Mouse (Mus musculus): ENCODE measurements around the gene Irx4. TPM values are rescaled to one million over a fixed set of nuclear protein-coding genes. Genes with fewer than 3 reads are reported as not detected.

Gene Irx4
- not detected for total RNA-seq (2021)

DNA sequence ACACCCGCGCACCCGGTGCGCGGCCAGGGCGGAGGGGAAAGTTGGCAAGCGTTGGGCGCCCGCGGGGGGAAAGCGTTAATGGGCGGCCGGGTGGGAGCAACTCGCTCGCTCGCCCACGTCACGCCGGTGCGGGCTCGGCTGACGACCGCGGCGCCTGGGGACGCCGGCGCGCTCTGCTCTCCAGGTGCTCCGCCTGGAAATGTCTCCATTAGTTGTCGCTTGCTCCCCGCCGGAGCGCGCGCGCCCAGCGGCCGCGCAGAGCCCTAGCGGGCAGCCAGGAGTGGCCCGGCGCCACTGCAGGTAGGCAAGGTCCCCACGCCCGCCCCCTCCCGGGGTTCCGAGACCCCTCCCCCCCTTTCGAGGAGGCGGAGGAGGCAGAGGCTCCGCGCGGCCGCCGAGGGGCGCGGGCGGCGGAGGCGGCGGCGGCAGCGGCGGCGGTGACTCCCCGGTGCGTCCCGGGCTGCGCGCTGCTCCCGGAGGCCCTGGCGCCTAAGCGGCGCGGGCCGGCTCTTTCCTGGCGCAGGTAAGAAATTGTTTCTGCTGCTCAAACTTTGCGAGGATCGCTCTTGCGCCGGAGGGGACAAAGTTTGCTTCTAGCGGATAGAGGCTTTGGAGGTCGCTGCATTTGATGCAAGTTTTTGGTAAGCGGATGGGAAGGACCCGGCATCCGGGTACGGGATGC lies at the start of gene Irx4:
TSS of gene Irx4 (plus strand) at position 126 of the 682 bp plus-strand sequence.
- DNase-seq = no peak

DNA sequence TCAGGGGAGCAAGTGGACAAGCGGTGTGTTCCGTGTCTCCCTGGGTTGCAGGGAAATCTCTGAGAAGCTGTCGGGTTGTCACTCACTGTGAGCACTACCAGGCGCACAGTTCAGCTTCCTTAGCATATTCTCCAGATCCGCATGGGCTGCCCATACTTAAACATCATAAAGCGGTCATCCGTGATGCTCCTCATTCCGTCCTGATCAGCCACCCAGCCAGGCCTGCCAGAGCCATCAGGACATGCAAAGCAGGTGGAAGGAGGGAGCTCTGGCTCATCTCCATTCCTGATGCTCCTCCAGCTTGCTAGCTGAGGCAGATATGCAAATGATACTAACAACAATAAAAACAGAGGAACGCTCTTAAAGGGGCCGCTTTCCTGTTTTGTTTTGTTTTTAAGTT lies 46.0 kb upstream of the Irx4 start:
- no peak for DNase-seq

- no peak for DNase-seq
Observed at GRCm38 (mm10) chr13:73236461-73236860, 23.8 kb upstream of the Irx4 start.

- no peak for DNase-seq
Observed at GRCm38 (mm10) chr13:73239191-73239746, 21.0 kb upstream of the Irx4 start.

DNA sequence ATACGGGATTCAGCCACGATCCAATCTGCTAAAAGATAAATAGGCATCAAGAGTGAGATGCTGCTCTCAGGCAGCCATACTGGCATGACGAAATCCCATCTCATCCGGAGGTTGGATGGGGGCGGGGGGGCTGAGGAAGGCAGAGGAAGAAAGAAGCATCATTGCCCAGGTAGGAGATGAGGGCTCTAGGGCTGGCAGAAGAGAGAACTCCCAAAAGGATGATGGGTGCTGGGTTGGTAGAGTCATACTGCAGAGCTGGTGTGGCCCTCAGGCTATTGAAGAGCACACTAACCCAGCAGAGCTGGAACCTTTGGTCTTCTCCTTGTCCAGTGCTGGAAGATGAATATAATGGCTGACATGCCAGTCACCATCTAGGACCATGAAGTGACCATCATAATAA lies 17.7 kb upstream of the Irx4 start:
- no peak for DNase-seq

DNA sequence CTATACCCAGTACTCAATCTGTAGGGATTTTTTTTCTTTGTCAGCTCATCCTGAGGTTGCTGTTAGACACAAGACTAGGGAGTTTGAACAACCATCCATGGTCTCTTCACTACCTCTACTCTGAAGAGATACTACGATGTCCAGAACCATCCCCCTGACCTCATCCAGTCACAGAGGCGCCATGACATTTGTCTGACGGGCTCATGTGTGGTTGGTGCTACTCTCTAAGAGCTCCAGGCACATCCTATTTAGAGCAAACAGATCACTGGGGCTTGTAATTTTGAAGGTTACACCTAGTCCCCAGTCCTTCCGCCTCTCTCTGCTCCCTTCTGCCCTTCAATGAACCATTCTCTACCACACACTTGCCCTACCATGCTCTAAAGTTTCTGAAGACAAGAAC lies 13.3 kb upstream of the Irx4 start:
- no peak for DNase-seq

GRCm38 (mm10) chr13:73251222-73251621 lies 9.1 kb upstream of the Irx4 start:
- no peak for DNase-seq

GRCm38 (mm10) chr13:73252022-73252421 lies 8.3 kb upstream of the Irx4 start:
- no peak for DNase-seq

DNA sequence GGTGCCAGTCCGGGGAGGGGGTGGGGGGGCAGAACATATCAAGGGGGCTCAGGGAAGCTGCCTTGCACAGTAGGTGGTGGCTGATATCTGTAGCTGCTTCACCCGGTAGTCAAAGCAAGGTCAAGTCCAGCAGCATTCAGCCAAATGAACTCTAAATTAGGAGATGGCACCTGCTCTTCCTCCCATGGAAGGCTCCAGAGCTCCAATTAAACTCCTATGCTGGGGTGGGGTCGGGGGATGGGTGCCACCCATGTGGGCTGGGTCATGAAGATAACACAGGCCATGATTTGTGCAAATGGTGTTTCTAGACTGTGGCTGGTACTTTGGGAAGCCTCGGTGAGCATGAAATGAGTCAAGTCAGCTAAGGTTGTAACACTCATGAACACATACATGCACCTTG lies 1.9 kb upstream of the Irx4 start:
- no peak for DNase-seq

DNA sequence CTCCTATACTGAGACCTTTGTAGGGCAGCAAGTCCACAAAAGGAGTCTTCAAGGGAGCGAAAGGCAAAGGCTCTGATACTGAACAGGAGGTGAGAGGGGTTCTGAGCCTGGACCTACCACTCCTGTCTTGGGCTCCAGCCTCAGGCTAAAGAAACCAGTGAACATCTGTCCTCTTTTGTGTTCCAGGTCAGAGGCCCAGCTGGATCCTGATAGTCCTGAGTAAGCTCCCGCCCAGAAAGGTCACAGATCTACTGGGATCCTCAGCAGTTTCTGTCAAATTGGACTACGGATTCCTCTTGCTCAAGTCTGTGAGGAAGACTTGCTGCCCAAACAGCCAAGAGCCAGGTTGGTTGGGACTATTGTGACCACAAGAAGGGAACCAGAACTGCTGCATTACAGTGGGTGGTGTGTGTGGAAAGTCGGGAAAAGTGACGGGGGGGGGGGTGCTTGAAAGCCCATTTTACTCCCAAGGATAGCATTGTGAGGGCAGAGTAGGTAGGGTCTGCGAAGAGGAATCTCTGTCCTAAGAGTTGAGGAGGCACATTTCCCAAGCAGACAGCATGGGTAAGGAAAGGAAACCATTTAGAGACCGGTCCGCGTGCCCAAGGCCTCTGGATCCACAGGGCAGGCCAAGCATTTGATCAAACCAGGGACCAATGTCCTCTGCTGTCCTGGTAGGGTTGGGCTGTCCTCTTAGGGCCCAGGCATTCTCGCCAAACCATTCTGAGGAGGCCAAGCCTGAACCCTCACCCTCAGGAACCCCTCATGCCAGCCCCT lies 514 bp upstream of the Irx4 start:
- DNase-seq = no peak

DNA sequence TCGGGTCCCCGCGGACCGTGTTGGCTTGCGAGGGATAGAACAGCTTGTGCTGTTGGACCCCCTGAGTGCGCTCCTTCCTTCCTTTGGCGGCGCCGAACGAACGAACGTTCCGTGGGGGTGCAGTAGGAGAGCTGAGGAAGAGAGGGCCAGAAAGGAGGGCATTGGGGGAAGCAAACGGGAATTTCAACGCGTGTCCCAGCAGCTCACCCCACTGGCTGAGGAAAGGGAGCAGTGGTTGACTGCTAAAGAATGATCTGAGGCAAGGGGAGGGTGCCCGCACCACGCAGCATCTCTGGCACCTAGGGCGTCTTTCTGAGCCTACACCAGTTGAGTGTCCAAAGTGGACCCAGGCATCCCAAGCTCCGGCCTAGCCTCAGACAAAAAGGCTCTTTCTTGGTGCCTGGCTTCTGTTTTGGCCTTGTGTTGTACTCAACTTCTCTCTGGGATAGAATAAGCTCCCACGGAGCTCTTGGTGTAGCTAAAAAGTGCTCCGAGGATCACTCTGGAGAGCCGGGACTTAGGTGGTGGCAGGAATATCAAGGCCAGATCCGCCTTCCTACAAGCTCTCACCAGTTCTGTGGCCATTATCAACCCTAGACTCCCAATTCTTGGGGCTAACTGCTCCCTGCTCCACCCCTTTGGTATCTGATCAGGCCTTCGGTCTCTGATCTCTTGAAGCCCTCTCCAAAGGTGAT lies 904 bp downstream of the Irx4 start:
- no peak for DNase-seq

- no peak for DNase-seq
Observed at GRCm38 (mm10) chr13:73261881-73262280, 1.6 kb downstream of the Irx4 start.

- DNase-seq = no peak
Observed at GRCm38 (mm10) chr13:73262336-73263127, 2.3 kb downstream of the Irx4 start.

GRCm38 (mm10) chr13:73263128-73263971 lies 3.1 kb downstream of the Irx4 start:
- DNase-seq = no peak

DNA sequence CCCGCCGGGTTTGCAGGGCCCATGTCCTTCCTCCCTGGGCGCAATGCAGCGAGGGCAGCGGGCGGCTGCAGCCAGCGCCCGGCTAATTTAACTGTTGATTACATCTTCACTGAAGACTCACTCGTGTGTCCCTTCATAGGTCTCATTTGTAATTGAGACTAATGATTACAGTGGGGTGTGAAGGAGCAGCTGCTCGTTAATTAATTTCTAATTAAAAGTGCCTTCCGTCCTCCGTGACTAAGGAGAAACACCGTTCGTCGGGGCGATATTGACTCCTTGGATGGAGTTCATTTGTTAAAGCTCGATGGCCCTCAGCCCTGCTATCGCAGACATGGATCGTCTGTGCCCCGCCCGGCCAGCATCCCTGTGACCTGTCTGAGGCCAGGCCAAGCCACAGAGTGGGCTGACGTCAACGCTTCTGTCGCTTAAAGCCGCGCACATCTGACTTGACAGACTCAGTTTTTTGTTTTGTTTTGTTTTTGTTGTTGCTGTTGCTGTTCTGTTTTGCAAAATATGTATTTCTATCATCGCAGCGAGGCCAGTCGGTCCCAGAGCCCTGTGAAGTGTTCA lies 4.0 kb downstream of the Irx4 start:
- DNase-seq = no peak

- no peak for DNase-seq
Observed at GRCm38 (mm10) chr13:73264831-73265230, 4.6 kb downstream of the Irx4 start.

DNA sequence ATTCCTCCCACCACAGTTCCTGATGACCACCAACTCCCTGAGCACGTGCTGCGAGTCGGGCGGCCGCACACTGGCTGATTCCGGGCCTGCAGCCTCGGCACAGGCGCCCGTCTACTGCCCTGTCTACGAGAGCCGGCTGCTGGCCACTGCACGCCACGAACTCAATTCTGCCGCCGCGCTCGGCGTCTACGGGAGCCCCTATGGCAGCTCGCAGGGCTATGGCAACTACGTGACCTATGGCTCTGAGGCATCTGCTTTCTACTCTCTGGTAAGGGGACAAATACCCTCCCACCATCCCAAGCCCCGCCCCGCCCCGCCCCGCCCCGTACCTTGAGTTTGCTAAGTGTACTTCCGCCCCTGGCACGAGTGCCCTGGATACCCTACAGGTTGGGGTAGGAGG lies 5.2 kb downstream of the Irx4 start:
- no peak for DNase-seq

DNA sequence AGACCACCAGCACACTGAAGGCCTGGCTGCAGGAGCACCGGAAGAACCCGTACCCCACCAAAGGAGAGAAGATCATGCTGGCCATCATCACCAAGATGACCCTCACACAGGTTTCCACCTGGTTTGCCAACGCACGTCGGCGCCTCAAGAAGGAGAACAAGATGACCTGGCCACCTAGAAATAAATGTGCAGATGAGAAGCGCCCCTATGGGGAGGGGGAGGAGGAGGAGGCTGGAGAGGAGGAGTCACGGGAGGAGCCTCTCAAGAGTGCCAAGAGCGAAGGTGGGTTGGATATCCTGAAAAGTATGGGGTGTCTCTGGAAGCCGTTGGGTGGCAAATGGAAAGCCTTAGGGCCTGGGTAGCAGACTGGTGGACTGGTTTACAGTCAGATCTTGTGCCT lies 7.3 kb downstream of the Irx4 start:
- no peak for DNase-seq

DNA sequence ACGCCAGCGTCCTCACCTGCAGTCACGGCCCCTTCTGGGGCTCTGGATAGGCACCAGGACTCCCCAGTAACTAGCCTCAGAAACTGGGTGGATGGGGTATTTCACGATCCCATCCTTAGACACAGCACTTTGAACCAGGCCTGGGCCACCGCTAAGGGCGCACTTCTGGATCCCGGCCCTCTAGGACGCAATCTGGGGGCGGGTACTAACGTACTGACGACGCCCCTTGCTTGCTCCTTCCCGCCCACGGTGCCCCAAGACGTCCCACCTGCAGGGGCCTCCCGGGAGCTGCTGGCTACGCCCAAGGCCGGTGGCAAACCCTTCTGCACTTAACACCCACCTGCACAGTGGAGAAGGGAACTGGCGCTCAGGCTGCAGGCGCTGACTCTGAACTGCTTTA lies 8.4 kb downstream of the Irx4 start:
- DNase-seq = no peak

DNA sequence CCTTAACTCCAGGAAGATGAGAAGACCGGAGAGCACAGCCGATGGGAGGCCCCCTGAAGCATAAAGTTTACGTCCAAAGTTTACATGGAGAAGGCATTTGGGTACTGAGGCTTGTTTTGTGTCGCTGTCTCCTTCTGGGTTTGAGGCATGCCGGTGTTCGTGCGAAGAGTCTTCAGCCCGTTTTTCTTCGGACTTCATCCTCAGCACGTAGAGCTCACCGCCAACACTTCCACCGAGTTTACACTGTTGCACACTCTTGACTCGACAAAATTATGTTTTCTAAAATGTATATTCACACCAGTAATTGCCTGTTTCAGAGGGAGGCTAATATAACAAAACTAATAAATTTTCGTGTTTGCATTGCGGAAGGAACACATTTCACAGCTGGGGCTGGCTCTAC lies 9.0 kb downstream of the Irx4 start:
- no peak for DNase-seq

- no peak for DNase-seq
Observed at GRCm38 (mm10) chr13:73269891-73270290, 9.6 kb downstream of the Irx4 start.

Data from layer of hippocampus, postnatal 36 days (tissue).